Mouse (Mus musculus) neutrophil, adult 83 days (primary cell): ENCODE data around the gene Gm9603. TPM values are rescaled to one million over a fixed set of nuclear protein-coding genes. Genes with fewer than 3 reads are reported as not detected.

Experiments used
- total RNA-seq, 2 experiments: library from RNA; stranded (reverse); gene quantifications; one replicate each; pipeline ENCODE4 v1.2.4; 2023

Gene Gm9603
- not detected for total RNA-seq

GRCm38 (mm10) chr14:5687357-5687756 lies at the start of gene Gm9603:
TSS of gene Gm9603 (minus strand) at chr14:5687457.

GRCm38 (mm10) chr14:5632928-5633327 lies 54.3 kb downstream of the Gm9603 start, which contains the start of gene Gm8265:
TSS of gene Gm8265 (minus strand) at chr14:5633028.

Other genes starting within 250 kb of the Gm9603 start
- gene Gm3194, start 232.0 kb downstream of the Gm9603 start, total RNA-seq = not detected
- gene Gm8246, start 209.6 kb downstream of the Gm9603 start, total RNA-seq = not detected
- gene Gm3187, start 203.2 kb downstream of the Gm9603 start, total RNA-seq = not detected
- gene Gm3488, start 185.8 kb downstream of the Gm9603 start, total RNA-seq = not detected
- gene Gm3532, start 149.0 kb downstream of the Gm9603 start, total RNA-seq = not detected
- not detected for gene Gm8265, start 54.4 kb downstream of the Gm9603 start, total RNA-seq
- gene Gm3373, start 54.1 kb upstream of the Gm9603 start, total RNA-seq = not detected
- not detected for gene Gm3383, start 120.5 kb upstream of the Gm9603 start, total RNA-seq
- not detected for gene Gm3424, start 142.9 kb upstream of the Gm9603 start, total RNA-seq
- not detected for gene Gm8237, start 192.9 kb upstream of the Gm9603 start, total RNA-seq